Mouse (Mus musculus) erythroblast, embryonic 14.5 days (primary cell): ENCODE measurements around the gene Ctss. TPM values are rescaled to one million over a fixed set of nuclear protein-coding genes. Genes with fewer than 3 reads are reported as not detected.

Source experiments
- H3K27me3 ChIP-seq: 2 replicates; pipeline ENCODE4 v1.6.1; 2012; ENCODE audit warnings: inconsistent platforms; ENCODE audit not compliant: control insufficient read depth
- H3K36me3 ChIP-seq: 2 replicates; pipeline ENCODE4 v1.6.1; 2012; ENCODE audit warnings: mild to moderate bottlenecking, inconsistent platforms; ENCODE audit not compliant: control insufficient read depth
- H3K4me1 ChIP-seq: 2 replicates; pipeline ENCODE4 v1.6.1; 2012; ENCODE audit warnings: inconsistent platforms; ENCODE audit not compliant: control insufficient read depth
- H3K4me3 ChIP-seq: replicated peaks from 2 replicates; pipeline ENCODE3; 2012; ENCODE audit warnings: moderate library complexity, mild to moderate bottlenecking, inconsistent platforms
- H3K9me3 ChIP-seq: 2 replicates; pipeline ENCODE4 v1.6.1; 2012; ENCODE audit warnings: low read length, inconsistent platforms, mixed read lengths; ENCODE audit not compliant: control insufficient read depth
- GATA1 ChIP-seq: IDR thresholded peaks from 2 replicates; pipeline ENCODE4 v1.6.1; 2012; ENCODE audit warnings: low read length, inconsistent platforms, mixed read lengths
- TAL1 ChIP-seq: IDR thresholded peaks from 3 replicates; pipeline ENCODE4 v1.6.1; 2012; ENCODE audit warnings: low read length, inconsistent platforms, mixed read lengths
- polyA plus RNA-seq: library from polyadenylated mRNA; stranded (reverse); fragments of >175 nt; gene quantifications from 2 replicates; pipeline ENCODE4 v1.2.3, GENCODE M21; 2012

Ctss gene
- 0.04 and 0.07 TPM in 2 replicates for polyA plus RNA-seq

DNA sequence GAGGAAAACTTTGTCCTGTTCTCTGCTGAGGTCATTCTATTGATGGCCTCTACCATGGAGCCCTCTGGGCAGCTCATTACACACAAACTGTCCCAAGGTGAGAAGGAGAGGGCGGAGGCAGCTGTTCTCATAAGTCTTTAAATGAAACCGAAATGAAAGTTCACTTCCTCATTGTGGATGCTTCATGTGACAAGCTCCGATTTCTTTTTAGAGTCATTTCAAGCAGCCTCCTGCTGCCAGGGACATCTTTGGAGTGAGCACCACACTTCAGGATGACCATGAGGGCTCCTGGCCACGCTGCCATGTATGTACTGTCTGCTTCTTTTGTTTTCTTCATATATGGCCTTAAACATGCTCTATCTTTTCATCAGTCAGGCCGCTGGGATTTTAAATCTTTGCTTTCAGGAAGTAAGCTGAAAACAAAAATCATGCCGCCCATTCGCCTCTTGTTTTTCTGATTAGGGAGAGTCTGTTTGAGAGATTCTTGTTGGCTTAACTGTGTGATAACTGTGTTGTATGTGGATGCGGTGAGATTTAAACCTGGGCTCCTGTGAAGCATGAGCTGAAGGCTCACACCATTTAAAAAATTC lies at the start of gene Ctss:
Ctss (plus strand) TSS at position 165 of the 590 bp plus-strand sequence.
- H3K4me3 ChIP-seq = no peak within 1 kb of the TSS
- H3K27me3 ChIP-seq = peaks cover 9% of the 10 kb centered on the region
- no peaks in the 10 kb centered on the region; the same call in none of the 2 replicates for H3K9me3 ChIP-seq
- no peaks in the 10 kb centered on the region for H3K36me3 ChIP-seq
- no peak for TF ChIP-seq TAL1
- TF ChIP-seq GATA1 = no peak
- H3K4me1 ChIP-seq = peaks cover 44% of the 10 kb centered on the region

DNA sequence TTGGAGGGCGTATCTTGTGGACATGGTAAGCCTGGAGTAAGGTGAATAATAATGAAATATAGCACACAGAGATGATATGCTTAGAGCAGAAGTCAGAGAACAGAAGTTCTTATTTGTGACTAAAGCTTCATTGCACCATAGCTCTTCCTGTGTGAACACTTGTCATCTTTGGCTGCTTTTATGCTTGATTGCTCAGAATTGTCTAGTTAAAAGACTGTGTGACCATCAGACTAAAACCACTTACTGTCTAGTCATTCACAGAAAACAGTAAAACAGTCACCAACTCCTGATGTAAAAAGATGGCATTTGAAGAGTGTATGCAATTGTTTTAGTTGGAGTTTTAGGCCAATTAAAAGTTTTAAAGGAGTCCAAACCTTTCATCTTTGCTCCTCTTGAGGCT lies 47.6 kb upstream of the Ctss start:
- peaks cover 97% of the 10 kb centered on the region for H3K36me3 ChIP-seq
- H3K9me3 ChIP-seq = no peaks in the 10 kb centered on the region
- H3K4me3 ChIP-seq = no peak overlapping the region
- no peaks in the 10 kb centered on the region for H3K4me1 ChIP-seq
- no peaks in the 10 kb centered on the region for H3K27me3 ChIP-seq
- no peak for TF ChIP-seq TAL1
- TF ChIP-seq GATA1 = no peak

DNA sequence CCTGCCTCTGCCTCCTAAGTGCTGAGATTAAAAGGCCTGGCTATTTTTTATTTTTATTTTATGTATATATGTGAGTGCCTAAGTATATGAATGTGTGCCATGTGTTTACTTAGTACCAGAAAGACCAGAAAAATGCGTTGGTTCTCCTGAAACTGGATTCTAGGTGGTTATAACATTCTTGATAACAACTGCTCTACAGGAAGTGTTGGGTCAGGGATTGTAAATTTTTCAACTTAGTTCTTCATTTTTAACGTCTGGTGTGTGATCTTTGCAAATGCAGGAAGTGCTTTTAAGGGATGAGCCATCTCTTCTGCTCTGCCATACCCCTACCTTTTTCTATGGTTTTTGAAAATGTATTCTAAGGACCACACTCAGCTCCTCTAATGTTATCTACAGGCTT lies 40.2 kb upstream of the Ctss start:
- Histone ChIP-seq H3K4me3 (no peak overlapping the region), H3K9me3 (no peaks in the 10 kb centered on the region), H3K27me3 (no peaks in the 10 kb centered on the region), H3K36me3 (peaks cover 93% of the 10 kb centered on the region), H3K4me1 (peaks cover 2% of the 10 kb centered on the region)
- no peak for TF ChIP-seq GATA1

DNA sequence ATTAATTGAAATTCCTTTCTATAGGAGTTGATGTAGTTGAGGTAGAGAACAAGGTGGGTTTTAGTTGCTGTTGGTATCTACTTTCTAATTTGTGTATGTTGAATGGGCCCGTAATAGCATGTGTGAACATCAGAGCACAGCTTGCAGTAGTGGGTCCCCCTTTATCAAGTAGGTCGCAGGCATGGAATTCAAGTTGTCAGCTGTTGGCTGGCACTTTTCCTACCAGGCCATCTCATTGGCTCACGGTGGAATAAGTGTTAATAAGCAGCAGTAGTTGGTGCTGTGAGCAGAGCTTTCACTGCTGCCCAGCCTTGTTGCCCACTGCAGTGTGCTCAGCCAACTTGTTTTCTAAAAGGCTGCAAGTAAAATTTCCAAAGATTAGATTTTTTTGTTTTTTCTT lies 37.9 kb upstream of the Ctss start:
- TF ChIP-seq GATA1 = no peak
- no peak for TF ChIP-seq TAL1
- H3K4me1 ChIP-seq = peaks cover 2% of the 10 kb centered on the region
- no peaks in the 10 kb centered on the region for H3K9me3 ChIP-seq
- no peak overlapping the region for H3K4me3 ChIP-seq
- H3K27me3 ChIP-seq = no peaks in the 10 kb centered on the region
- peaks cover 93% of the 10 kb centered on the region for H3K36me3 ChIP-seq

DNA sequence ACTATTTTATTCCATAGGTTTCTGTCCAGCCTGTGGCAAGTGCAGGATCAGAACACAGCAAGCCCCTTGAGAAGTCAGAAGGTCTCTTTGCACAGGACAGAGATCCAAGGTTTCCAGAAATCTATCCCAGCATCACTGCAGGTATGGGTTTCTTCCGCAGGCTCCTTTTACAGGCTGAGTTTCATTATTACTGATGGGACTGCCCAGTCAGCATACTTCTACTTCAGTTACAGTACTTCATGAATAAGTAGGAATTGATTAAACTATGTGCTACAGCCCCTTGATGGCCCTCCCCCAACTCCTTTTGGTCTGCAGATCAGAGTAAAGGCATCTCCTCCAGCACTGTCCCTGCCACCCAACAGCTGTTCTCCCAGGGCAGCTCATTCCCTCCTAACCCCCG lies 36.3 kb upstream of the Ctss start:
- Histone ChIP-seq H3K9me3 (no peaks in the 10 kb centered on the region), H3K36me3 (peaks cover 95% of the 10 kb centered on the region), H3K4me3 (no peak overlapping the region), H3K27me3 (no peaks in the 10 kb centered on the region), H3K4me1 (peaks cover 7% of the 10 kb centered on the region)
- TF ChIP-seq TAL1 (no peak), GATA1 (no peak)

DNA sequence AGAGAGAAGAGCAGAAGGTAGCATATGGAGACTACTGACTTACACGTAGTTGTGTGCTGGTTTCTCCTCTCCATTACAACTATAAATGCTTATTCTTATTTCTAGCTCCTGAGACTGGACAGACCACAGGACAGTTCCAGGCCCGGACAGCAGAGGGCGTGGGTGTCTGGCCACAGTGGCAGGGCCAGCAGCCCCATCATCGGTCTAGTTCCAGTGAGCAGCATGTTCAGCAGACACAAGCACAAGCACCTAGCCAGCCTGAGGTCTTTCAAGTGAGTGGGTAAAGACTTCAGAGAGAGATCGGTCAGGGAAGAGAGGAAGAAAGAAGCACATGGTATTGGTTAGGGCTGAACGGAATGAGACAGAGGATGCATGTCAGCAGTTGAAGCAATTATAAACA lies 32.2 kb upstream of the Ctss start:
- H3K4me1 ChIP-seq = peaks cover 6% of the 10 kb centered on the region
- H3K9me3 ChIP-seq = no peaks in the 10 kb centered on the region
- no peaks in the 10 kb centered on the region for H3K27me3 ChIP-seq
- no peak overlapping the region for H3K4me3 ChIP-seq
- TF ChIP-seq TAL1 (no peak), GATA1 (no peak)
- peaks cover 78% of the 10 kb centered on the region for H3K36me3 ChIP-seq

DNA sequence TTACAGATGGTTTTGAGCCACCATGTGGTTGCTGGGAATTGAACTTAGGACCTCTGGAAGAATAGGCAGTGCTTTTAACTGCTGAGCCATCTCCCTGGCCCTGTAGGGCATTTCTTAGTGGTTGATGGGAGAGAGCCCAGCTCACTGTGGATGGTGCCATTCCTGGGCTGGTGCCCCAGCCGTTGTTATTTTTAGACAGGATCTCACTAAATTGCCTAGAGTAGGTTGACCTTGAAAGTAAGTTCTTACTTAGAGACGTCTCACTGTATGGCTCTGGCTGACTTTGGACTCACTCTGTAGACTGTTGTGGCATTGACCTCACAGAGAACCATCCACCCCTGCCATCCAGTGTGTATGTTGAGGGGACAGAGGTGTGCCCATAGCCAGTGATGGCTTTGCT lies 28.4 kb upstream of the Ctss start:
- peaks cover 41% of the 10 kb centered on the region for H3K36me3 ChIP-seq
- no peaks in the 10 kb centered on the region for H3K9me3 ChIP-seq
- no peak overlapping the region for H3K4me3 ChIP-seq
- H3K4me1 ChIP-seq = peaks cover 9% of the 10 kb centered on the region
- H3K27me3 ChIP-seq = peaks cover 5% of the 10 kb centered on the region
- TF ChIP-seq GATA1 (no peak), TAL1 (no peak)

DNA sequence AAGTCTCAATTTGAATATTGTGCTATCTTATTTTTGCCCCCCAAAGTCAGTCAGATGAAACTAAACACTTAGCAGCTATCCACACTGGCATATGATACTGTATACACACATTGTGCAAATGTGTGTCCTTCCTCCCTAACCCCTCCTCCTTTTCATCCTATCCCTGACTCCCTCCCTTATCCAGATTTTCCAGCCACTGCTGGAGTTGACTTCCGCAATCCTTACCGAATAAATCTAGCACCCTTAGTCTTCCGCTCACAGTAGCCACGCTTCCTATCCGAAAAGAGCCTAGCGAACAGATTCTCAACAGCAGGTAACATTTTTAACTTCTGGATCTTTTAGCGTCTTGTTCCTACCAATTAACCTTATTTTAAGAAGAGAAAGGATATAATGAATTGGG lies 27.6 kb upstream of the Ctss start, which contains the start of gene Ctsk:
Ctsk (plus strand) TSS at position 233 of the 400 bp plus-strand sequence.
- TF ChIP-seq TAL1 = no peak
- no peak for TF ChIP-seq GATA1
- Histone ChIP-seq H3K4me3 (no peak within 1 kb of the TSS), H3K4me1 (peaks cover 9% of the 10 kb centered on the region), H3K36me3 (peaks cover 33% of the 10 kb centered on the region), H3K9me3 (no peaks in the 10 kb centered on the region), H3K27me3 (peaks cover 5% of the 10 kb centered on the region)

DNA sequence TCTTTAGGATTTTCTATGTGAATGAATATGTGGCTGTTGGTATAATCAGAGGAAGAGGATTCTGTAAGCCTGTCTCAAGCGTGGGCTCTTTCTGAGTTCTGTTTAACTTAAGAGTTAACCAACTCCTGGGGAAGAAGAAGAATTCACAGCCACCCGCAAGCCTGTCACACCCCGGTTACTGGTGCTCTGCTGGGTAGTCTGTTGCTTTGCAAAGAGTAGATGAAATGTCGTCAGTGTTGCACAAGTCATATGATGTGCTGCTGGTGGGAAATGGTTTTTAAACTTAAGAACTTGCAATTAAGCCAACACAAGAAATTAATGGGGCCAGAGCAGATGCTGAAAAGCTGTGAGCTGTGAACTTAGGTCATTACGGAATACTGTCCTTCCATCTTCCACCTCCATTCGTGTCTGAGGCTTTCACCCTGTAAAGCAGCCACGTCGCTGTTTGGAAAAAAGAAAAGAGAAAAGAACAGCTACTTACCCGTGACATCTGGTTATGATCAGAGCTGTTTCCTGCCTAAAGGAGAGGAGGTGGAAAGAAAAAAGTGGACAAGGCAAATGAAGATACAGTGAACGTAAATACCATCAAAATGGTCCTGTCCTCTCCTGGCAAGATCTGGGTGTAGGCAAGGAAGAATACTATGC lies 27.0 kb upstream of the Ctss start:
- Histone ChIP-seq H3K4me3 (no peak overlapping the region), H3K4me1 (peaks cover 4% of the 10 kb centered on the region; the same call in 1 of the 2 replicates), H3K27me3 (peaks cover 5% of the 10 kb centered on the region), H3K9me3 (no peaks in the 10 kb centered on the region), H3K36me3 (peaks cover 27% of the 10 kb centered on the region)
- TF ChIP-seq TAL1 (no peak), GATA1 (no peak)

DNA sequence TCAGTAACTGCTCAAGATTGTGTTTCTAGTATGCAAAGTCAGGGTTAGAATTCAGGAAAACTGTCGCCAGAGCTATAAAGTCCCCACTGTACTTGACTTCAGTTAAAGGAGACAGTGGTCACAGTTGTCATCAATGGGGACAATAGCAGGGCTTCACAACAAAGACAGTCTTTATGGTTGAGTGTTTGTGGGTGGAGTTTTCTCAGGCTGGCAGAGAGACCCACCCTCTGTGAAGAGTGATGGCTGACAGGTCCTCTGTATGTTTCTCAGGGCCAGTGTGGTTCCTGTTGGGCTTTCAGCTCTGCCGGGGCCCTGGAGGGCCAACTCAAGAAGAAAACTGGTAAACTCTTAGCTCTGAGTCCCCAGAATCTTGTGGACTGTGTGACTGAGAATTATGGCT lies 24.3 kb upstream of the Ctss start:
- Histone ChIP-seq H3K27me3 (peaks cover 5% of the 10 kb centered on the region), H3K4me3 (no peak overlapping the region), H3K36me3 (peaks cover under 1% of the 10 kb centered on the region; the same call in 1 of the 2 replicates), H3K9me3 (no peaks in the 10 kb centered on the region), H3K4me1 (peaks cover 4% of the 10 kb centered on the region; the same call in 1 of the 2 replicates)
- TF ChIP-seq GATA1 (no peak), TAL1 (no peak)
